Mouse (Mus musculus): Measurements from ENCODE around the gene Ptger3. TPM values are rescaled to one million over a fixed set of nuclear protein-coding genes. Genes with fewer than 3 reads are reported as not detected.

Ptger3 gene
- polyA plus RNA-seq, 1 experiment = not detected

GRCm38 (mm10) chr3:157549758-157550600 lies 16.7 kb upstream of the Ptger3 start:
- Histone ChIP-seq H3K4me3 (ENCODE audit: insufficient read depth, low read depth, low read length) (no peak overlapping the region), H3K4me1 (ENCODE audit: control insufficient read depth, insufficient read depth, low read length) (no peaks in the 10 kb centered on the region), H3K27ac (ENCODE audit: insufficient read depth, low read depth, low read length) (no peak overlapping the region)
- TF ChIP-seq POLR2A (IDR thresholded peaks at IDR 0.05; ENCODE audit: insufficient read depth, low read depth, low read length) = no peak
- no peak for TF ChIP-seq CTCF (IDR thresholded peaks at IDR 0.05; ENCODE audit: insufficient read depth, low read depth, low read length)
- 90% methylated on average over 3 of the region's 3 CpGs for WGBS

DNA sequence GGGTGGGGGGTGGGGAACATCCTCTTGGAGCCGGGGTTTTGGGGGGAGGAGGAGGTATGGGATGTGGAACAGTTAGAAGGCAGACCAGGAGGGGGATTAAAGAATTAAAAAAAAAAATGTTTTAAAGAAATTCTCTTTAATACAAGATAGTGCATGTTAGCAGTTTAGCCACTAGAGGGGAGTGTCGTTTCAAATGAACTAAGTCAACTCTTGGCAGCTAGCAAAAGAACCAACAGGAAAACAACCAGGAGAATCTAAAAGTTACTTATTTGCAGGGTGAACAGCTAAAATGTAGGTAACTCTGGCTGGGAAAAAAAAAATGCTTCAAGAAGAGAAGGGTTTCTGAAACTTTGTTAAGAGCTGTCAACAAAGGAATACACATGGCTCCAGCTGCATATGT lies 1.5 kb upstream of the Ptger3 start:
- WGBS = 2% methylated on average over 2 of the region's 2 CpGs
- Histone ChIP-seq H3K4me1 (ENCODE audit: control insufficient read depth, insufficient read depth, low read length) (peaks cover 15% of the 10 kb centered on the region), H3K27ac (ENCODE audit: insufficient read depth, low read depth, low read length) (no peak overlapping the region), H3K4me3 (ENCODE audit: insufficient read depth, low read depth, low read length) (no peak overlapping the region)
- TF ChIP-seq CTCF (IDR thresholded peaks at IDR 0.05; ENCODE audit: insufficient read depth, low read depth, low read length) = no peak
- TF ChIP-seq POLR2A (IDR thresholded peaks at IDR 0.05; ENCODE audit: insufficient read depth, low read depth, low read length) = no peak

GRCm38 (mm10) chr3:157567566-157568132 lies 957 bp downstream of the Ptger3 start:
- TF ChIP-seq CTCF (IDR thresholded peaks at IDR 0.05; ENCODE audit: insufficient read depth, low read depth, low read length) (no peak), POLR2A (IDR thresholded peaks at IDR 0.05; ENCODE audit: insufficient read depth, low read depth, low read length) (no peak)
- Histone ChIP-seq H3K4me3 (ENCODE audit: insufficient read depth, low read depth, low read length) (peak overlapping the region; percentile 35), H3K4me1 (ENCODE audit: control insufficient read depth, insufficient read depth, low read length) (peaks cover 15% of the 10 kb centered on the region), H3K27ac (ENCODE audit: insufficient read depth, low read depth, low read length) (no peak overlapping the region)
- WGBS = 4% methylated on average over 34 of the region's 34 CpGs

DNA sequence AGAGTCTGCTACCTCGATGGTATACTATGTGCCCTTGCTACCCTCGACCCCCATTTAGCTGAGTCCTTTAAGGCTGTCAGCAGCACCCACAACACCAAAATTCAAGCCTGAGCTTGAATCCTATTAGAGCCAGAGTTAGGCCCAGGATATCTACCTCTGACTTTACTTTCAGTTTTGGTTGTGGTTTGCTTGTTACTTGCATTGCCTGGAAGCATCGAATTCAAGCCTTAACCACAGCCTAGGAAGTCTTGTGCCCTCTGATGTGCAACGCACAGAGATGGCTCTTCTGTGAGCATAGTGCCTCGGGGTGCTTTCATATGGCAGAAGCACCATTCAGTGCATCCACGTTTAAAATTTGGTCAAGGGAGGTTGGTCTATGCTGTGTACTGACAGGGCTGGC lies 5.3 kb downstream of the Ptger3 start:
- WGBS = 82% methylated on average over 6 of the region's 6 CpGs
- no peak overlapping the region for H3K27ac ChIP-seq (ENCODE audit: insufficient read depth, low read depth, low read length)
- TF ChIP-seq CTCF (IDR thresholded peaks at IDR 0.05; ENCODE audit: insufficient read depth, low read depth, low read length) = no peak
- TF ChIP-seq POLR2A (IDR thresholded peaks at IDR 0.05; ENCODE audit: insufficient read depth, low read depth, low read length) = no peak
- peaks cover 10% of the 10 kb centered on the region for H3K4me1 ChIP-seq (ENCODE audit: control insufficient read depth, insufficient read depth, low read length)
- H3K4me3 ChIP-seq (ENCODE audit: insufficient read depth, low read depth, low read length) = no peak overlapping the region

DNA sequence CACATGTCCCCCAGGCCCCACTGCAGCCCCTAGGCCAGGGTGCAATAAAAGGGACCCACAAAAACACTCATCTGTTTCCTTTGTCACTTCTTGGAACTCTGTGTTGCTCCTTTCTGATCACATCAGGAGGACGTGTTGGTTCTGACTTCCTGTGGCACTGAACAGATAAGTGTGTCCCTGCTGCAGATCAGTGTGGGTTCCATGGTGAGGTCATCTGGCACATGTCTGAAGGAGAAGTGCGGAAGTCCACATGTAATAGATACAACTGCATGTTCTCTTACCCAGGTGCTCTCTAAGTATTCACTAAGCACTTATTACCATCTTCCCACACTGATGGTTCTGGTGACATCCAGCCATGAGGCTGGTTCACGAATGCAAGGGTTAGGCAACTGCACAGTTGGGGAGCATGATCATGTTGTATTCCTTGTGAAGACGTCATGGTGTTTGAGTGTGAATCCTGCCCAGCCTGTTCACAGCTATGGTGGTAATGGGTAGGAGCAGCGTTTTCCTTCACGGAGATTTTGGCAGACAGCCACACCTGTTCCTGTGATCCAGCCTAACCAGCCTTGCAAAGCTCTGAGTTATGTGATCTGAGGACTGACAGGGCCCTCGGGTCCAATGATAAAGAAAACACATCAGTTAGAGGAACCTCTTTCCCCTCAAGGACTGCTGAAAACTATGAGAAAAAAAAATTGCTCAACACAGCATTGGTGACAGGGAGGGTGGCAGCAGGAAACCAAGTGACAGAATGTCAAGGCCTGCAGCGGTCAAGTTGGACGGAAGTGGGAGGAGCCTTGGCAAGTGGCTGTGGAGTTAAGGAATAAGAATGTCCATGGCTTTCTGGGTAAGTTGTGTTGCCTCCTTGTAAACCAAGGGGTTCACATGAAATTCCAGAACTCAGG lies 9.0 kb downstream of the Ptger3 start:
- TF ChIP-seq CTCF (IDR thresholded peaks at IDR 0.05; ENCODE audit: insufficient read depth, low read depth, low read length) (no peak), POLR2A (IDR thresholded peaks at IDR 0.05; ENCODE audit: insufficient read depth, low read depth, low read length) (no peak)

DNA sequence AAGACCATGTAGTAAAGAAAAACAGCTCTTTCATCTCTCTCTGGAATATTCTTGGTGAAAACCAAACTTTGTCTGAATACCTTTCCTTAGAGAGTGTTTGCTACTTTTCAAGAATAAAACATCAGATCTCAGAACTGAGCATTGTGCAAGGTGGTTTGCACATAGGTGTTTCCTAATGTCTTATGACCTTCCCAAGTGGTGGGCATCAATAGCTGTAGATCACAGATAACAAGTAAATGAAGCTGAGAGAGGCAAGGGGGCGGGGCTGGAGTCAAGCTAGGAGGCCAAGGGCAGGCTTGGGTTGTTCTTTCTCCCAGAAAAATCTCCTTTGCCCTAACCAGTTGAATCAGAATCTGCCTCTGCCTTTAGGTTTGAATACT lies 9.6 kb downstream of the Ptger3 start:
- Histone ChIP-seq H3K4me1 (ENCODE audit: control insufficient read depth, insufficient read depth, low read length) (no peaks in the 10 kb centered on the region), H3K27ac (ENCODE audit: insufficient read depth, low read depth, low read length) (no peak overlapping the region), H3K4me3 (ENCODE audit: insufficient read depth, low read depth, low read length) (no peak overlapping the region)
- TF ChIP-seq POLR2A (IDR thresholded peaks at IDR 0.05; ENCODE audit: insufficient read depth, low read depth, low read length) = no peak
- no peak for TF ChIP-seq CTCF (IDR thresholded peaks at IDR 0.05; ENCODE audit: insufficient read depth, low read depth, low read length)
- 75% methylated on average over 1 of the region's 1 CpGs for WGBS

More for the DNA sequence above, 9.0 kb downstream of the Ptger3 start:
- no peak overlapping the region for H3K27ac ChIP-seq (ENCODE audit: insufficient read depth, low read depth, low read length)
- 70% methylated on average over 9 of the region's 9 CpGs for WGBS
- no peak overlapping the region for H3K4me3 ChIP-seq (ENCODE audit: insufficient read depth, low read depth, low read length)
- no peaks in the 10 kb centered on the region for H3K4me1 ChIP-seq (ENCODE audit: control insufficient read depth, insufficient read depth, low read length)

- 75% methylated on average over 1 of the region's 1 CpGs for WGBS
- Histone ChIP-seq H3K4me3 (ENCODE audit: insufficient read depth, low read depth, low read length) (no peak overlapping the region), H3K27ac (ENCODE audit: insufficient read depth, low read depth, low read length) (no peak overlapping the region), H3K4me1 (ENCODE audit: control insufficient read depth, insufficient read depth, low read length) (no peaks in the 10 kb centered on the region)
- TF ChIP-seq CTCF (IDR thresholded peaks at IDR 0.05; ENCODE audit: insufficient read depth, low read depth, low read length) (no peak), POLR2A (IDR thresholded peaks at IDR 0.05; ENCODE audit: insufficient read depth, low read depth, low read length) (no peak)
Observed at GRCm38 (mm10) chr3:157576862-157577261, 10.2 kb downstream of the Ptger3 start.

GRCm38 (mm10) chr3:157578469-157579170 lies 11.9 kb downstream of the Ptger3 start:
- Histone ChIP-seq H3K4me3 (ENCODE audit: insufficient read depth, low read depth, low read length) (no peak overlapping the region), H3K27ac (ENCODE audit: insufficient read depth, low read depth, low read length) (no peak overlapping the region), H3K4me1 (ENCODE audit: control insufficient read depth, insufficient read depth, low read length) (no peaks in the 10 kb centered on the region; the same call in 1 of the 2 replicates)
- WGBS = 92% methylated on average over 5 of the region's 5 CpGs
- TF ChIP-seq CTCF (IDR thresholded peaks at IDR 0.05; ENCODE audit: insufficient read depth, low read depth, low read length) (no peak), POLR2A (IDR thresholded peaks at IDR 0.05; ENCODE audit: insufficient read depth, low read depth, low read length) (no peak)

Measured in olfactory bulb, adult 2 months (tissue).